Mouse (Mus musculus) MEL-GATA-1-ER (cell line): ENCODE measurements around the gene Olfr1454.

Experiments
- DNase-seq: peaks from one replicate; pipeline ENCODE4 v3.0.0-alpha.2; 2012; ENCODE audit warnings: low read depth; ENCODE audit errors: extremely low read depth

The Olfr1454 gene

GRCm38 (mm10) chr19:13060310-13060709 lies at the start of gene Olfr1454:
Gene Olfr1454, plus strand, starts transcription at chr19:13060610.
- no peak for DNase-seq

GRCm38 (mm10) chr19:13028227-13028626 lies 32.2 kb upstream of the Olfr1454 start, which contains the start of gene Olfr1453:
Gene Olfr1453, minus strand, starts transcription at chr19:13028327.
- DNase-seq = no peak

GRCm38 (mm10) chr19:13093908-13094307 lies 33.5 kb downstream of the Olfr1454 start:
- DNase-seq = no peak

GRCm38 (mm10) chr19:13097791-13098190 lies 37.4 kb downstream of the Olfr1454 start, which contains the start of gene Olfr1457:
Gene Olfr1457, minus strand, starts transcription at chr19:13097891.
- DNase-seq = no peak

- DNase-seq = no peak
These were observed 46.3 kb downstream of the Olfr1454 start, which contains the start of gene Olfr1458 for GRCm38 (mm10) chr19:13106675-13107074. Gene Olfr1458, minus strand, starts transcription at chr19:13106775.
